Mouse (Mus musculus) small intestine, adult 2 months (tissue): ENCODE results near the gene Cutc. TPM values are rescaled to one million over a fixed set of nuclear protein-coding genes. Genes with fewer than 3 reads are reported as not detected.

Experiments used
- H3K27ac ChIP-seq: fragments of 200-500 bp; 2 replicates; pipeline ENCODE4 v1.5.1; 2012; ENCODE audit warnings: low read depth, low read length, control low read depth, inconsistent platforms; ENCODE audit not compliant: insufficient read depth
- H3K27me3 ChIP-seq: fragments of 200-500 bp; 2 replicates; pipeline ENCODE4 v1.6.1; 2012; ENCODE audit warnings: mild to moderate bottlenecking, moderate library complexity, low read length, inconsistent platforms; ENCODE audit not compliant: control insufficient read depth, insufficient read depth
- H3K36me3 ChIP-seq: fragments of 200-500 bp; 2 replicates; pipeline ENCODE4 v1.6.1; 2012; ENCODE audit warnings: mild to moderate bottlenecking, low read length, control low read depth, inconsistent platforms; ENCODE audit not compliant: control insufficient read depth, insufficient read depth
- H3K4me1 ChIP-seq: fragments of 200-500 bp; 2 replicates; pipeline ENCODE4 v1.6.1; 2012; ENCODE audit warnings: low read length, inconsistent platforms, mixed read lengths; ENCODE audit not compliant: control insufficient read depth, insufficient read depth, insufficient read length
- H3K4me3 ChIP-seq: fragments of 200-500 bp; 2 replicates; pipeline ENCODE4 v1.5.1; 2012; ENCODE audit warnings: low read depth, mild to moderate bottlenecking, control low read depth, inconsistent platforms, low read length, moderate library complexity
- CTCF ChIP-seq: fragments of 200-500 bp; IDR thresholded peaks from 2 replicates; pipeline ENCODE4 v1.5.1; 2012; ENCODE audit warnings: low read depth, mild to moderate bottlenecking, control low read depth, inconsistent platforms, low read length, moderate library complexity, mixed read lengths; ENCODE audit not compliant: insufficient replicate concordance, insufficient read length; ENCODE audit errors: extremely low read depth
- POLR2A ChIP-seq: fragments of 200-500 bp; IDR thresholded peaks from 2 replicates; pipeline ENCODE4 v1.6.1; 2012; ENCODE audit warnings: low read depth, mild to moderate bottlenecking, control low read depth, inconsistent platforms, low read length, moderate library complexity
- WGBS: fragments of 180-500 bp; shearing (Covaris S2); methylation state at CpG from one replicate; pipeline ENCODE4 v1.1.7; 2018; 5-methylcytosine and 5-hydroxymethylcytosine counted together
- polyA plus RNA-seq: library from polyadenylated mRNA; depleted of rRNA; stranded (reverse); fragments of >200 nt; gene quantifications from 2 replicates; pipeline ENCODE4 v1.2.3, GENCODE M21; 2012

Gene Cutc
- polyA plus RNA-seq, 1 experiment, result 4.1 TPM

GRCm38 (mm10) chr19:43753226-43753835 is 535 bp downstream of the Cutc start:
- H3K27ac ChIP-seq, result peak overlapping the region; percentile 99
- no peaks in the 10 kb centered on the region for H3K27me3 ChIP-seq
- H3K36me3 ChIP-seq, result peaks cover 14% of the 10 kb centered on the region
- TF ChIP-seq CTCF (peak; percentile 80; the same call in 1 of the 2 replicates), POLR2A (no peak)
- under 1% methylated on average over 24 of the region's 24 CpGs for WGBS
- H3K4me1 ChIP-seq, result peaks cover 2% of the 10 kb centered on the region; the same call in 1 of the 2 replicates
- H3K4me3 ChIP-seq, result peak overlapping the region; percentile 89

- WGBS, result 68% methylated on average over 2 of the region's 2 CpGs
Observed at GRCm38 (mm10) chr19:43754237-43754636, 1.4 kb downstream of the Cutc start.

GRCm38 (mm10) chr19:43754872-43755271 is 2.1 kb downstream of the Cutc start:
- peaks cover 2% of the 10 kb centered on the region; the same call in 1 of the 2 replicates for H3K4me1 ChIP-seq
- no peak overlapping the region for H3K4me3 ChIP-seq
- H3K27me3 ChIP-seq, result no peaks in the 10 kb centered on the region
- WGBS, result 58% methylated on average over 2 of the region's 2 CpGs
- H3K27ac ChIP-seq, result no peak overlapping the region
- TF ChIP-seq POLR2A, result no peak
- TF ChIP-seq CTCF, result no peak
- peaks cover 9% of the 10 kb centered on the region for H3K36me3 ChIP-seq

More at GRCm38 (mm10) chr19:43754237-43754636, 1.4 kb downstream of the Cutc start:
- no peak overlapping the region for H3K27ac ChIP-seq
- no peak overlapping the region for H3K4me3 ChIP-seq
- H3K4me1 ChIP-seq, result peaks cover 2% of the 10 kb centered on the region; the same call in 1 of the 2 replicates
- peaks cover 8% of the 10 kb centered on the region for H3K36me3 ChIP-seq
- H3K27me3 ChIP-seq, result no peaks in the 10 kb centered on the region
- TF ChIP-seq CTCF, result no peak
- TF ChIP-seq POLR2A, result no peak

GRCm38 (mm10) chr19:43760504-43760903 is 7.7 kb downstream of the Cutc start:
- TF ChIP-seq CTCF (no peak), POLR2A (no peak)
- no peaks in the 10 kb centered on the region for H3K27me3 ChIP-seq
- 20% methylated on average over 6 of the region's 6 CpGs for WGBS

GRCm38 (mm10) chr19:43761543-43762256 is 8.9 kb downstream of the Cutc start:
- TF ChIP-seq CTCF (no peak), POLR2A (no peak)
- Histone ChIP-seq H3K4me1 (peaks cover 6% of the 10 kb centered on the region), H3K36me3 (peaks cover 8% of the 10 kb centered on the region), H3K27me3 (no peaks in the 10 kb centered on the region), H3K4me3 (no peak overlapping the region), H3K27ac (peak overlapping the region; percentile 48)

More at GRCm38 (mm10) chr19:43760504-43760903, 7.7 kb downstream of the Cutc start:
- H3K36me3 ChIP-seq, result peaks cover 7% of the 10 kb centered on the region
- H3K4me3 ChIP-seq, result no peak overlapping the region
- no peak overlapping the region for H3K27ac ChIP-seq
- H3K4me1 ChIP-seq, result peaks cover 2% of the 10 kb centered on the region; the same call in 1 of the 2 replicates

GRCm38 (mm10) chr19:43762410-43762809 is 9.6 kb downstream of the Cutc start:
- Histone ChIP-seq H3K27ac (no peak overlapping the region), H3K4me3 (no peak overlapping the region), H3K27me3 (no peaks in the 10 kb centered on the region), H3K4me1 (peaks cover 6% of the 10 kb centered on the region), H3K36me3 (peaks cover 8% of the 10 kb centered on the region)
- WGBS, result 81% methylated on average over 2 of the region's 2 CpGs
- TF ChIP-seq POLR2A, result no peak
- no peak for TF ChIP-seq CTCF

- H3K27ac ChIP-seq, result no peak overlapping the region
- TF ChIP-seq POLR2A (no peak), CTCF (no peak)
- peaks cover 17% of the 10 kb centered on the region for H3K4me1 ChIP-seq
- 73% methylated on average over 5 of the region's 5 CpGs for WGBS
- no peak overlapping the region for H3K4me3 ChIP-seq
- H3K27me3 ChIP-seq, result no peaks in the 10 kb centered on the region
- H3K36me3 ChIP-seq, result peaks cover 3% of the 10 kb centered on the region; the same call in 1 of the 2 replicates
Observed at GRCm38 (mm10) chr19:43766451-43766850, 13.7 kb downstream of the Cutc start.
